Mouse (Mus musculus) forebrain, embryonic 12.5 days (tissue): ENCODE results near the gene Sec24b. TPM values are rescaled to one million over a fixed set of nuclear protein-coding genes. Genes with fewer than 3 reads are reported as not detected.
A peak's percentile ranks its signal among the peaks of the same experiment; 100 is the strongest.

Experiments used
- ATAC-seq: fragments of 200-750 bp; cut with Nextera tagmentation; 2 replicates; pipeline ENCODE4 v1.8.0; 2017; ENCODE audit warnings: moderate TSS enrichment; ENCODE audit not compliant: low FRiP score
- H3K27ac ChIP-seq: fragments of 300-500 bp; sonication (generic); 2 replicates; pipeline ENCODE4 v1.5.1; 2016; ENCODE audit warnings: mild to moderate bottlenecking
- H3K27me3 ChIP-seq: fragments of 300-500 bp; sonication (generic); 2 replicates; pipeline ENCODE4 v1.6.1; 2016; ENCODE audit warnings: mild to moderate bottlenecking
- H3K36me3 ChIP-seq: fragments of 300-500 bp; sonication (generic); replicated peaks from 2 replicates; pipeline ENCODE4 v1.6.1; 2016; ENCODE audit warnings: mild to moderate bottlenecking
- H3K4me1 ChIP-seq: fragments of 300-500 bp; sonication (generic); 2 replicates; pipeline ENCODE4 v1.6.1; 2016
- H3K4me2 ChIP-seq: fragments of 300-500 bp; sonication (generic); 2 replicates; pipeline ENCODE4 v1.6.1; 2016; ENCODE audit warnings: mild to moderate bottlenecking, moderate library complexity
- H3K4me3 ChIP-seq: fragments of 300-500 bp; sonication (generic); replicated peaks from 2 replicates; pipeline ENCODE4 v1.5.1; 2016; ENCODE audit warnings: mild to moderate bottlenecking
- H3K9ac ChIP-seq: fragments of 300-500 bp; sonication (generic); 2 replicates; pipeline ENCODE4 v1.6.1; 2016; ENCODE audit warnings: mild to moderate bottlenecking
- H3K9me3 ChIP-seq: fragments of 300-500 bp; sonication (generic); 2 replicates; pipeline ENCODE4 v1.6.1; 2016
- WGBS: fragments of 180-500 bp; shearing (Covaris S2); methylation state at CpG from one replicate; pipeline ENCODE4 v1.1.7; 2016; 5-methylcytosine and 5-hydroxymethylcytosine counted together
- polyA plus RNA-seq: library from polyadenylated mRNA; unstranded; fragments of >200 nt; fragmentation: Nextera tagmentation; extraction: Ambion mirVana; gene quantifications from 2 replicates; pipeline ENCODE4 v1.2.1, GENCODE M21; 2016

Sec24b gene
- 33.7 and 34.7 TPM in 2 replicates for polyA plus RNA-seq

GRCm38 (mm10) chr3:130061281-130061680 is at the start of gene Sec24b:
TSS of gene Sec24b (minus strand) at chr3:130061553.
- H3K4me1 ChIP-seq: peaks cover 33% of the 10 kb centered on the region
- peak within 1 kb of the TSS; percentile 97 for H3K4me3 ChIP-seq
- no peaks in the 10 kb centered on the region for H3K9me3 ChIP-seq
- peak within 1 kb of the TSS; percentile 99 for H3K9ac ChIP-seq
- H3K27me3 ChIP-seq: no peaks in the 10 kb centered on the region; the same call in 1 of the 2 replicates
- peak within 1 kb of the TSS; percentile 94 for H3K27ac ChIP-seq
- peak within 1 kb of the TSS; percentile 71 for H3K4me2 ChIP-seq
- no peaks in the 10 kb centered on the region for H3K36me3 ChIP-seq
- WGBS: 15% methylated on average over 12 of the region's 12 CpGs
- ATAC-seq: 0 out of 2 replicates have a peak, but pooled peaks have one; percentile 5

GRCm38 (mm10) chr3:130104471-130104870 is 43.1 kb upstream of the Sec24b start:
- no peaks in the 10 kb centered on the region for H3K4me1 ChIP-seq
- ATAC-seq: no peak
- no peak overlapping the region for H3K4me2 ChIP-seq
- no peak overlapping the region for H3K27ac ChIP-seq
- H3K9me3 ChIP-seq: no peaks in the 10 kb centered on the region
- H3K9ac ChIP-seq: no peak overlapping the region
- no peaks in the 10 kb centered on the region for H3K27me3 ChIP-seq
- WGBS: 91% methylated on average over 9 of the region's 9 CpGs
- H3K36me3 ChIP-seq: no peaks in the 10 kb centered on the region
- no peak overlapping the region for H3K4me3 ChIP-seq

GRCm38 (mm10) chr3:130103486-130103885 is 42.1 kb upstream of the Sec24b start:
- H3K36me3 ChIP-seq: no peaks in the 10 kb centered on the region
- H3K4me1 ChIP-seq: no peaks in the 10 kb centered on the region
- H3K27ac ChIP-seq: no peak overlapping the region
- no peaks in the 10 kb centered on the region for H3K27me3 ChIP-seq
- 72% methylated on average over 8 of the region's 8 CpGs for WGBS
- no peak overlapping the region for H3K9ac ChIP-seq
- no peak overlapping the region for H3K4me3 ChIP-seq
- no peak overlapping the region for H3K4me2 ChIP-seq
- no peaks in the 10 kb centered on the region for H3K9me3 ChIP-seq
- ATAC-seq: no peak

GRCm38 (mm10) chr3:130095160-130095781 is 33.9 kb upstream of the Sec24b start:
- no peak overlapping the region for H3K27ac ChIP-seq
- ATAC-seq: 0 out of 2 replicates have a peak, but pooled peaks have one; percentile 53
- WGBS: 45% methylated on average over 5 of the region's 5 CpGs
- no peaks in the 10 kb centered on the region for H3K36me3 ChIP-seq
- no peaks in the 10 kb centered on the region for H3K9me3 ChIP-seq
- no peak overlapping the region for H3K9ac ChIP-seq
- H3K4me1 ChIP-seq: no peaks in the 10 kb centered on the region
- H3K4me3 ChIP-seq: no peak overlapping the region
- H3K4me2 ChIP-seq: no peak overlapping the region
- H3K27me3 ChIP-seq: no peaks in the 10 kb centered on the region

GRCm38 (mm10) chr3:130094125-130094704 is 32.9 kb upstream of the Sec24b start:
- no peaks in the 10 kb centered on the region for H3K27me3 ChIP-seq
- no peaks in the 10 kb centered on the region for H3K4me1 ChIP-seq
- no peak overlapping the region for H3K9ac ChIP-seq
- H3K4me2 ChIP-seq: no peak overlapping the region
- no peaks in the 10 kb centered on the region for H3K9me3 ChIP-seq
- H3K4me3 ChIP-seq: no peak overlapping the region
- no peaks in the 10 kb centered on the region for H3K36me3 ChIP-seq
- WGBS: 61% methylated on average over 5 of the region's 5 CpGs
- no peak for ATAC-seq
- H3K27ac ChIP-seq: no peak overlapping the region

GRCm38 (mm10) chr3:130090460-130090859 is 29.1 kb upstream of the Sec24b start:
- no peaks in the 10 kb centered on the region for H3K9me3 ChIP-seq
- no peak for ATAC-seq
- no peaks in the 10 kb centered on the region for H3K27me3 ChIP-seq
- 79% methylated on average over 9 of the region's 9 CpGs for WGBS
- no peaks in the 10 kb centered on the region for H3K4me1 ChIP-seq
- no peak overlapping the region for H3K9ac ChIP-seq
- H3K36me3 ChIP-seq: no peaks in the 10 kb centered on the region
- H3K27ac ChIP-seq: no peak overlapping the region
- H3K4me3 ChIP-seq: no peak overlapping the region
- no peak overlapping the region for H3K4me2 ChIP-seq

GRCm38 (mm10) chr3:130088654-130089053 is 27.3 kb upstream of the Sec24b start:
- 93% methylated on average over 9 of the region's 9 CpGs for WGBS
- Histone ChIP-seq H3K27ac (no peak overlapping the region), H3K9me3 (no peaks in the 10 kb centered on the region), H3K9ac (no peak overlapping the region), H3K27me3 (no peaks in the 10 kb centered on the region), H3K4me3 (no peak overlapping the region), H3K36me3 (no peaks in the 10 kb centered on the region), H3K4me2 (no peak overlapping the region), H3K4me1 (no peaks in the 10 kb centered on the region)
- ATAC-seq: no peak

- no peaks in the 10 kb centered on the region for H3K9me3 ChIP-seq
- H3K27me3 ChIP-seq: no peaks in the 10 kb centered on the region
- no peak overlapping the region for H3K9ac ChIP-seq
- 83% methylated on average over 9 of the region's 9 CpGs for WGBS
- H3K4me2 ChIP-seq: no peak overlapping the region
- H3K4me1 ChIP-seq: no peaks in the 10 kb centered on the region
- no peak overlapping the region for H3K4me3 ChIP-seq
- no peaks in the 10 kb centered on the region for H3K36me3 ChIP-seq
- H3K27ac ChIP-seq: no peak overlapping the region
- ATAC-seq: no peak
Observed at GRCm38 (mm10) chr3:130087466-130087865, 26.1 kb upstream of the Sec24b start.

GRCm38 (mm10) chr3:130086372-130087080 is 25.2 kb upstream of the Sec24b start:
- ATAC-seq: no peak
- H3K9ac ChIP-seq: no peak overlapping the region
- WGBS: 84% methylated on average over 13 of the region's 13 CpGs

GRCm38 (mm10) chr3:130083312-130083711 is 22.0 kb upstream of the Sec24b start:
- H3K27ac ChIP-seq: no peak overlapping the region
- ATAC-seq: no peak
- H3K4me3 ChIP-seq: no peak overlapping the region
- H3K9ac ChIP-seq: no peak overlapping the region
- no peaks in the 10 kb centered on the region for H3K4me1 ChIP-seq
- H3K9me3 ChIP-seq: no peaks in the 10 kb centered on the region
- H3K27me3 ChIP-seq: no peaks in the 10 kb centered on the region
- WGBS: 74% methylated on average over 2 of the region's 2 CpGs
- no peaks in the 10 kb centered on the region for H3K36me3 ChIP-seq
- no peak overlapping the region for H3K4me2 ChIP-seq

More at GRCm38 (mm10) chr3:130086372-130087080, 25.2 kb upstream of the Sec24b start:
- H3K36me3 ChIP-seq: no peaks in the 10 kb centered on the region
- no peaks in the 10 kb centered on the region for H3K27me3 ChIP-seq
- H3K4me1 ChIP-seq: no peaks in the 10 kb centered on the region
- no peak overlapping the region for H3K27ac ChIP-seq
- no peak overlapping the region for H3K4me3 ChIP-seq
- H3K4me2 ChIP-seq: no peak overlapping the region
- no peaks in the 10 kb centered on the region for H3K9me3 ChIP-seq

GRCm38 (mm10) chr3:130080666-130081065 is 19.3 kb upstream of the Sec24b start:
- no peaks in the 10 kb centered on the region for H3K27me3 ChIP-seq
- no peak overlapping the region for H3K9ac ChIP-seq
- H3K4me3 ChIP-seq: no peak overlapping the region
- no peaks in the 10 kb centered on the region for H3K4me1 ChIP-seq
- WGBS: 78% methylated on average over 6 of the region's 6 CpGs
- H3K27ac ChIP-seq: no peak overlapping the region
- no peaks in the 10 kb centered on the region for H3K9me3 ChIP-seq
- no peak for ATAC-seq
- H3K36me3 ChIP-seq: no peaks in the 10 kb centered on the region
- H3K4me2 ChIP-seq: no peak overlapping the region

- WGBS: 12% methylated on average over 1 of the region's 1 CpGs
- H3K27ac ChIP-seq: no peak overlapping the region
- H3K4me3 ChIP-seq: no peak overlapping the region
- H3K27me3 ChIP-seq: no peaks in the 10 kb centered on the region
- H3K36me3 ChIP-seq: no peaks in the 10 kb centered on the region
- ATAC-seq: 0 out of 2 replicates have a peak, but pooled peaks have one; percentile 60
- H3K9ac ChIP-seq: no peak overlapping the region
- H3K9me3 ChIP-seq: no peaks in the 10 kb centered on the region
- H3K4me2 ChIP-seq: no peak overlapping the region
- no peaks in the 10 kb centered on the region for H3K4me1 ChIP-seq
Observed at GRCm38 (mm10) chr3:130079794-130080193, 18.4 kb upstream of the Sec24b start.
